Mouse (Mus musculus): ENCODE data around the gene Emc7. TPM values are rescaled to one million over a fixed set of nuclear protein-coding genes. Genes with fewer than 3 reads are reported as not detected.

The Emc7 gene
- polyA plus RNA-seq, 1 experiment from 2014 or later: 19.2 TPM

DNA sequence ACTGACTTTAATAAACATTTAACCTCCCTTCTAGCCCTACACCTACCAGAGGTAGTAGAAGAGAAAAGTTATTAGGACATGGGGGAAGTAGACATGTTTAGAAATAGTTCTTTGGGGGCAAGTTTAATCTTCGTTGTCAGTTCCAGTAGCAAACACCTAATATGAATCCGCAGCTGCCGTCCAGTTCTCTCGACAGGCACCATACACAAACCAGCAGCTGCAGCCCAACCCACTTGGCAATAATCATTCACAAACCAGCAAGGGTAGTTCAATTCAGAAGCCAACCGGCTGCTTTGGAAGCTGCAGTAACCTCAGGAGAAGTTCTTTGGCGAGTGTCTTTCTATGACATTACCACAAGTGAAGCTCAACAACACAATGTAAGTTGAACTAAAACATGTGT lies 49.2 kb downstream of the Emc7 start:
- ATAC-seq (replicated peaks; ENCODE audit: extremely low read depth, insufficient read depth, low FRiP score): no peak
- WGBS: 77% methylated on average over 6 of the region's 6 CpGs

DNA sequence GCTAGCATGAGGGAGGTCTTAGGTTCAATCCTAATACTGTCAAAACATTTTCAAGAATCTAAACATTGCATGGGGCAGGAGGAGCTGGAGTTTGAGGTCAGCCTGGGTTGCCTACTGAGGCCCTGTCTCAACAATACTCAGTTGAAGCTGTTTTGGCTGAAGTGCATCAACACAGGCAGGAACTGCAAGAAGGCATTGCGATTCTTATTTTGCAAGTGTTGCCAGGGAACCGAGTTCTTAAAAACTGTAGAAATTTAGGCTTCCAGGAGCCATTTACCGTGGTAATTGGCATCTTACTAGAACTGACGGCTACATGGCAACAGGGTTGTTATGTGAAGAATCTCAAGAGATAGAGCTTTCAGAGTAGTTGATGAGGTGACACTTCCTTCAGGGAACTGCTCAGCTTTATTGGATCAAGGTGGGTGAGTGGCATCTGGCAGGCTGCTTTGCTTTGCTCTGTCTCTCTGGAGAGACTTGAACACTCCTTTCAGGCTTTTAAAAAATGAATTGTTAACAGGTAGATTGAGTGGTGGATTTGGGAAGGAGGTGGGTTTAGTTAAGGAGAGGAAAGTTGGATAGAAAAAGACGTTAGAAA lies 52.1 kb downstream of the Emc7 start:
- Histone ChIP-seq H3K27me3 (ENCODE audit: control insufficient read depth, insufficient read depth, low read length) (no peaks in the 10 kb centered on the region), H3K36me3 (ENCODE audit: control insufficient read depth, insufficient read depth) (no peaks in the 10 kb centered on the region), H3K4me3 (ENCODE audit: low read length) (no peak overlapping the region), H3K4me1 (ENCODE audit: control insufficient read depth, insufficient read depth, low read length) (no peaks in the 10 kb centered on the region), H3K9me3 (replicated peaks; ENCODE audit: control insufficient read depth, low read length) (no peaks in the 10 kb centered on the region), H3K9ac (ENCODE audit: low read length) (no peak overlapping the region), H3K27ac (ENCODE audit: low read length) (no peak overlapping the region), H3K4me2 (ENCODE audit: low read depth, low read length) (no peak overlapping the region)
- WGBS: 54% methylated on average over 5 of the region's 5 CpGs
- ATAC-seq (replicated peaks; ENCODE audit: extremely low read depth, insufficient read depth, low FRiP score): no peak

More for the DNA sequence above, 49.2 kb downstream of the Emc7 start:
- Histone ChIP-seq H3K27me3 (ENCODE audit: control insufficient read depth, insufficient read depth, low read length) (no peaks in the 10 kb centered on the region), H3K4me3 (ENCODE audit: low read length) (no peak overlapping the region), H3K36me3 (ENCODE audit: control insufficient read depth, insufficient read depth) (no peaks in the 10 kb centered on the region), H3K4me2 (ENCODE audit: low read depth, low read length) (no peak overlapping the region), H3K9me3 (replicated peaks; ENCODE audit: control insufficient read depth, low read length) (no peaks in the 10 kb centered on the region), H3K4me1 (ENCODE audit: control insufficient read depth, insufficient read depth, low read length) (peaks cover 2% of the 10 kb centered on the region; the same call in 1 of the 2 replicates), H3K9ac (ENCODE audit: low read length) (no peak overlapping the region), H3K27ac (ENCODE audit: low read length) (no peak overlapping the region)

DNA sequence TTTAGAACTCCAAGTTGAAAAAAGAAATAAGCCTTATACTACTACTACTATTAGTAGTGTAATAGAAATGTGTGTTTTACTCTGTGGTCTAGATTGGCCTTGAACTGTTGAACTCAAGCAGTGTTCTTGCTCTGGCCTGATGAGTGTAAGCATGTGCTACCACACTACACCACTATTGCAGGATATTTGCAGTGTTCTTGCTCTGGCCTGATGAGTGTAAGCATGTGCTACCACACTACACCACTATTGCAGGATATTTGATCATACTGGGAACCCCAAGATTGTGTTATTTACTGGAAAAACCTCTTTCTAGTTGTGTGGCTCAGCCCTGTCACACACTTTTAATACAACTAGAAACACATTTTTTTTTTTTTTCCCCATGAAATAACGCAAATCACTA lies 52.6 kb downstream of the Emc7 start:
- Histone ChIP-seq H3K9ac (ENCODE audit: low read length) (no peak overlapping the region), H3K4me3 (ENCODE audit: low read length) (no peak overlapping the region), H3K4me1 (ENCODE audit: control insufficient read depth, insufficient read depth, low read length) (no peaks in the 10 kb centered on the region), H3K9me3 (replicated peaks; ENCODE audit: control insufficient read depth, low read length) (no peaks in the 10 kb centered on the region), H3K4me2 (ENCODE audit: low read depth, low read length) (no peak overlapping the region), H3K36me3 (ENCODE audit: control insufficient read depth, insufficient read depth) (no peaks in the 10 kb centered on the region), H3K27ac (ENCODE audit: low read length) (no peak overlapping the region), H3K27me3 (ENCODE audit: control insufficient read depth, insufficient read depth, low read length) (no peaks in the 10 kb centered on the region)
- ATAC-seq (replicated peaks; ENCODE audit: extremely low read depth, insufficient read depth, low FRiP score): no peak
- 94% methylated on average over 1 of the region's 1 CpGs for WGBS

DNA sequence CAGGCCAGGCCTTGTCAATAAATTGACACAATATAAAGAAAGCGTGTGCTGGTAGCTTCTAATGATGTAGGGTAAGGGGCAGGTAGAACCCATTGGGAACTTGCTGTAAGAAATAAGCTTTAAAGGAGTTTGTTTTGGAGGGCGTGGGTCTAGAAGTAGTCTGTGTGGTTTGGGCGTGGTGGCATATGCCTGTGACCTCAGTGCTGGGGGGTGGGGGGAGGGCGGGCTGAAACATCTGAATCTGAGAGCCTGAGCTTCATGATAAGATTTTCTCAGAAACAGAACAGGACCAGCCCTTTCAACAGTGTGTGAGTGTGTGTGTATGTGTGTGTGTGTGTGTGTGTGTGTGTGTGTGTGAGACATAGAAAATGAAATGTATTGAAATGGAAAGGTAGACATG lies 55.3 kb downstream of the Emc7 start:
- Histone ChIP-seq H3K36me3 (ENCODE audit: control insufficient read depth, insufficient read depth) (no peaks in the 10 kb centered on the region), H3K27ac (ENCODE audit: low read length) (no peak overlapping the region), H3K4me3 (ENCODE audit: low read length) (no peak overlapping the region), H3K9me3 (replicated peaks; ENCODE audit: control insufficient read depth, low read length) (no peaks in the 10 kb centered on the region), H3K4me1 (ENCODE audit: control insufficient read depth, insufficient read depth, low read length) (no peaks in the 10 kb centered on the region), H3K27me3 (ENCODE audit: control insufficient read depth, insufficient read depth, low read length) (no peaks in the 10 kb centered on the region), H3K9ac (ENCODE audit: low read length) (no peak overlapping the region), H3K4me2 (ENCODE audit: low read depth, low read length) (no peak overlapping the region)
- WGBS: 52% methylated on average over 4 of the region's 4 CpGs
- ATAC-seq (replicated peaks; ENCODE audit: extremely low read depth, insufficient read depth, low FRiP score): no peak

DNA sequence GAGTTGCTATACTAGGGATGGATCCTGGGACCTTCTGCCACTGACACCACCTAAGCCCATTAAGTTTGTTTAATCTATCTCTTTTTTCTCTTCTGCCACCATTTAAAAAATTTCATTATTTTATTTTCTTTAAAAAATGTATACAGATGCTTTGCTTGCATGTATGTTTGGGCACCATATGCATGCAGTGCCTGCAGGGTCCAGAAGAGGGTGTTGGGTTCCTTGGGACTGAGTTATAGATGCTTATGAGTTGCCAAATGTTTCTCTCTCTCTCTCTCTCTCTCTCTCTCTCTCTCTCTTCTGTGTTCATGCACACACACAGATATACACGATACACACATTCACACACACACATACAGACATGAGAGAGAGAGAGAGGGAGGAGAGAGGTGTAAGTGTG lies 58.2 kb downstream of the Emc7 start:
- Histone ChIP-seq H3K27me3 (ENCODE audit: control insufficient read depth, insufficient read depth, low read length) (no peaks in the 10 kb centered on the region), H3K4me3 (ENCODE audit: low read length) (no peak overlapping the region), H3K4me1 (ENCODE audit: control insufficient read depth, insufficient read depth, low read length) (no peaks in the 10 kb centered on the region), H3K27ac (ENCODE audit: low read length) (no peak overlapping the region), H3K36me3 (ENCODE audit: control insufficient read depth, insufficient read depth) (no peaks in the 10 kb centered on the region), H3K9me3 (replicated peaks; ENCODE audit: control insufficient read depth, low read length) (no peaks in the 10 kb centered on the region), H3K9ac (ENCODE audit: low read length) (no peak overlapping the region), H3K4me2 (ENCODE audit: low read depth, low read length) (no peak overlapping the region)
- no peak for ATAC-seq (replicated peaks; ENCODE audit: extremely low read depth, insufficient read depth, low FRiP score)
- WGBS: 83% methylated on average over 1 of the region's 1 CpGs

DNA sequence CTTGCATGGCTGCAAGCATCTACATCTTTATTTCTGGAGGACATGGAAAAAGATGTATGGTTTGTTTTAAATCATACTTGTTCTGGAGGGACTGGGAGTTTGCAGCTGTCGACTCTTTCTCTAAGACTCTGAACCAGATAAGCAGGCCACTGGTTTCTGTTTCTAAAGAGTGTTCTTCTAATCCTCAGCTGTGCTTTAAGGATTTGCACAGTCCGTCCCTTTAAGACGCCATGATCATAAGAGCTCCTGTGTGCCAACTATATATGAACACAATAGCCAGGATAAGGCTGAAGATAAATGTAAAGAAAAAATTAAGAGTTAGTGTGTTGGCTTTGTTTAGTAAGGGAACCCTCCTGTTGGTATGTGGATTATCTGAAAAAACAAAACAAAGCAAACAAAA lies 61.9 kb downstream of the Emc7 start:
- Histone ChIP-seq H3K9me3 (replicated peaks; ENCODE audit: control insufficient read depth, low read length) (peaks cover 3% of the 10 kb centered on the region; the same call in 1 of the 2 replicates), H3K27me3 (ENCODE audit: control insufficient read depth, insufficient read depth, low read length) (no peaks in the 10 kb centered on the region), H3K4me3 (ENCODE audit: low read length) (no peak overlapping the region), H3K4me1 (ENCODE audit: control insufficient read depth, insufficient read depth, low read length) (no peaks in the 10 kb centered on the region), H3K27ac (ENCODE audit: low read length) (no peak overlapping the region), H3K4me2 (ENCODE audit: low read depth, low read length) (no peak overlapping the region), H3K9ac (ENCODE audit: low read length) (no peak overlapping the region), H3K36me3 (ENCODE audit: control insufficient read depth, insufficient read depth) (no peaks in the 10 kb centered on the region)
- 65% methylated on average over 3 of the region's 3 CpGs for WGBS
- ATAC-seq (replicated peaks; ENCODE audit: extremely low read depth, insufficient read depth, low FRiP score): no peak

DNA sequence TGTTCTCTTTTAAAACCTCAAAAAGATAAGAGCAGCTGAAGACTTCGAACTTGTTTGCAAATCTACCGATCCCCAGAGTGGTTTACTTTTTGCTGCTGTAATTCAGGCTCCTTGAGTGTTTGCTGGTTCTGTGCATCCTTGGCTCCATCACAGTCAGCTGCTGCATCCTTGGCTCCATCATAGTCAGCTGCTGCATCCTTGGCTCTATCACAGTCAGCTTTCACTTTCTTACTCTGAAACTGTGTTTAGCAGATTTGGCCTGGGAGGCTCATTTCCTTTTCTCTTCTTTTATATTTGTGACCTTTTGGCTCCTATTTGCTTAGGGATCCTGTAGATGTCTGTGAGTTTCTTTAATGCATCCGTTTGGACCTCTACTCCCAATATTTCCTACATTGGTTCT lies 62.4 kb downstream of the Emc7 start:
- WGBS: 81% methylated on average over 3 of the region's 3 CpGs
- Histone ChIP-seq H3K27me3 (ENCODE audit: control insufficient read depth, insufficient read depth, low read length) (no peaks in the 10 kb centered on the region), H3K4me1 (ENCODE audit: control insufficient read depth, insufficient read depth, low read length) (no peaks in the 10 kb centered on the region), H3K9me3 (replicated peaks; ENCODE audit: control insufficient read depth, low read length) (peaks cover 3% of the 10 kb centered on the region; the same call in 1 of the 2 replicates), H3K36me3 (ENCODE audit: control insufficient read depth, insufficient read depth) (no peaks in the 10 kb centered on the region), H3K4me2 (ENCODE audit: low read depth, low read length) (no peak overlapping the region), H3K27ac (ENCODE audit: low read length) (no peak overlapping the region), H3K4me3 (ENCODE audit: low read length) (no peak overlapping the region), H3K9ac (ENCODE audit: low read length) (no peak overlapping the region)
- no peak for ATAC-seq (replicated peaks; ENCODE audit: extremely low read depth, insufficient read depth, low FRiP score)

DNA sequence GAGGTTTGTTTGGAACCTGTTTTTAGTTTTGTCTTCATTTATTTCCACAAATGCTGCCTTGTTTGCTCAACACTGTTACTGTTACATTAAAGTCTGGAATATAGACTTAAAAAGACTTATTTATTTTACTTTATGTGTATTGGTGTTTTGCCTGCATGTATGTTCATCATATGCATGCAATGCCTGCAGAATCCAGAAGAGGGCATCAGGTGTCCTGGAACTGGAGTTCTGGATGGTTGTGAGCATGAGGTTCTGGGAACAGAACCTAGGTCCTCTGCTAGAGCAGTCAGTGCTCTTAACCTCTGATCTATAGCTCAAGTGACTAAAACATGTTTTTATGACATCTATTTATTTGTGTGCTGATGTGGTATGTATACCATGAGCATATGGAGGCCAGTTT lies 63.7 kb downstream of the Emc7 start:
- H3K27ac ChIP-seq (ENCODE audit: low read length): no peak overlapping the region

DNA sequence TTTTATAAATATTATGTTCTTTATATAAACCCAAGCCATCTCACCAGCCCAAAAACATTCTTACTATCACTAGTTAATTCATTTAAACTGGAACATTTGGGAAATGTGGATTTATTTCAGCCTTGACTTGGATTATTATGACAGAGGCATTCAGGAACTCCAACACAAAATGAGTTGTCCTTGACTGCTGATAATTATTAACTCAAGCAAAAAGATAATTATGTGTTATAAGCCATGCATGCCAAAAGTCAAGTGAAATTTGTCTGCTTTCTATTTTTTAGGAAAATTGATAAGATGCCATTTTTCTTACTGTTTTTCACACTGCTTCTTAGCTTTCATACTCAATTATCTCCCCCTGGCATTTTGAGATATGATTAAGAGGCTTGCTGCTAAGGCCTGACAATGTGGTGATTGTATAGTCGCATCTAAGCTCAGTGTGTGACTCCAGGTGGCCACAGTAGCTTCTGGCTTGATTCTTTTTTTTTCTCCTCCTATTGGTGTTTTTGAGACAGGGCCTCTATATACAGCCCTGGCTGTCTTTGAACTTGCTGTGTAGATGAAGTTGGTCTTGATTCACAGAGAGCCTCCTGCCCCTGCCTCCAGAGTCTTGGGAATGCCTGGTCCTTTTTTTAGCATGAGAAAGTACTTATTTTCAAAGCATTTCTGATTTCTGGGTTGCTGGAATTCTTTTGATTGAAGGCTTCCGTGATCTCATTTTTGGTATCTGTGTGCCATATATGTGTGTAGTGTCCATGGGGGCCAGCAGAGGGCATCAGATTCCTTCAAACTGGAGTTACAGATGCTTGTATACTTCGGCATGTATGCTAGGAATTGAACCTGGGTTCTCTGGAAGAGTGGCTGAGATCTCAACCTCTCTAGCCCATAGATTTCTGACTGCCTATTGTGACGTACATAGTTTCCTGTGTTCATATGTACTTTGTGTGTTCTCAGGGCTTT lies 66.0 kb downstream of the Emc7 start:
- WGBS: 82% methylated on average over 4 of the region's 4 CpGs
- H3K4me3 ChIP-seq (ENCODE audit: low read length): no peak overlapping the region
- no peak overlapping the region for H3K4me2 ChIP-seq (ENCODE audit: low read depth, low read length)
- peaks cover 3% of the 10 kb centered on the region; the same call in 1 of the 2 replicates for H3K9me3 ChIP-seq (replicated peaks; ENCODE audit: control insufficient read depth, low read length)
- H3K4me1 ChIP-seq (ENCODE audit: control insufficient read depth, insufficient read depth, low read length): no peaks in the 10 kb centered on the region
- no peak for ATAC-seq (replicated peaks; ENCODE audit: extremely low read depth, insufficient read depth, low FRiP score)
- H3K36me3 ChIP-seq (ENCODE audit: control insufficient read depth, insufficient read depth): no peaks in the 10 kb centered on the region
- no peak overlapping the region for H3K9ac ChIP-seq (ENCODE audit: low read length)
- no peaks in the 10 kb centered on the region for H3K27me3 ChIP-seq (ENCODE audit: control insufficient read depth, insufficient read depth, low read length)
- no peak overlapping the region for H3K27ac ChIP-seq (ENCODE audit: low read length)

More for the DNA sequence above, 63.7 kb downstream of the Emc7 start:
- no peaks in the 10 kb centered on the region for H3K27me3 ChIP-seq (ENCODE audit: control insufficient read depth, insufficient read depth, low read length)
- peaks cover 3% of the 10 kb centered on the region; the same call in 1 of the 2 replicates for H3K9me3 ChIP-seq (replicated peaks; ENCODE audit: control insufficient read depth, low read length)
- no peaks in the 10 kb centered on the region for H3K4me1 ChIP-seq (ENCODE audit: control insufficient read depth, insufficient read depth, low read length)
- H3K36me3 ChIP-seq (ENCODE audit: control insufficient read depth, insufficient read depth): no peaks in the 10 kb centered on the region
- no peak for ATAC-seq (replicated peaks; ENCODE audit: extremely low read depth, insufficient read depth, low FRiP score)
- no peak overlapping the region for H3K4me3 ChIP-seq (ENCODE audit: low read length)
- no peak overlapping the region for H3K9ac ChIP-seq (ENCODE audit: low read length)
- H3K4me2 ChIP-seq (ENCODE audit: low read depth, low read length): no peak overlapping the region

Data from heart, embryonic 16.5 days (tissue).